Mouse (Mus musculus): ENCODE results near the gene March1.

DNA sequence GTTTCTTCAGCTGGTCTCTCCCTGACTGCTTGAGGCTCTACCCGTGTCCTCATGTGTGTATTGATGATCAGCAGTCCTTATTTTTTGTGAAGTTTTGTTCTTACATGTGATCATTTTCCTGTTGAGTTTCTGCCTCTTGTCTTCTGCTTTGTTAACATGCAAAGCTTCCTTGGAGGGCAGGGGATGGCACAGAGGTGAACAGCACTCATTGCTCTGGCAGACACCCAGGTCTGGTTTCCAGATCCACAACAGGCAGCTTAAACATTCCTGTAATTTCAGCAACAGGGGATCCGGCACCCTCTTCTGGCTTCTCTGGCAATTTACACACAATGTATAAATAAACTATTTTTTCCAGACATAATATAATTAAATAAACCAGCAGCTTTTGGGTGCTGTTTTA is 652.4 kb downstream of the March1 start:
- TF ChIP-seq CTCF (IDR thresholded peaks at IDR 0.05) (no peak), POLR2A (IDR thresholded peaks at IDR 0.05; ENCODE audit: insufficient read depth, low read depth, low read length) (no peak), EP300 (IDR thresholded peaks at IDR 0.05; ENCODE audit: insufficient read depth, low read depth, low read length) (no peak)

All from heart, adult 2 months (tissue).